Mouse (Mus musculus) left cerebral cortex, postnatal 14 days (tissue): ENCODE results near the gene Dhodh. TPM values are rescaled to one million over a fixed set of nuclear protein-coding genes. Genes with fewer than 3 reads are reported as not detected.

ENCODE experiments used
- DNase-seq, 2 experiments: peaks; one replicate each; pipeline ENCODE4 v3.0.0; 2021 to 2022; ENCODE audit warnings: low spot score in 2 of 2, mixed read lengths in 1 of 2
- intact Hi-C: fragments of 180-260 bp; cut with DNase I; formaldehyde crosslinking; loops from one replicate; pipeline ENCODE4 v1.15.1; 2025
- long read RNA-seq, 2 experiments: library from polyadenylated mRNA; stranded (forward); transcript quantifications; one replicate each; pipeline ENCODE4 v2.0.0; 2021
- total RNA-seq, 2 experiments: library from RNA; stranded (reverse); gene quantifications; 2 replicates each; pipeline ENCODE4 v1.2.3; 2021

Dhodh gene
- 10 to 100 TPM; 20.4 to 20.8 TPM for total RNA-seq
- long read RNA-seq, experiment 1, transcript Dhodh-201 (9 exons, 2,039 nt): major isoform, 22 of 34 reads
- long read RNA-seq, experiment 1, partial matches to known transcripts: 3 of 34 reads
- long read RNA-seq, experiment 1, other reads (novel, unspliced or antisense): 9 of 34 reads
- long read RNA-seq, experiment 2, transcript Dhodh-201 (9 exons, 2,039 nt): major isoform, 20 of 27 reads
- long read RNA-seq, experiment 2, partial matches to known transcripts: 2 of 27 reads
- long read RNA-seq, experiment 2, other reads (novel, unspliced or antisense): 5 of 27 reads

DNA sequence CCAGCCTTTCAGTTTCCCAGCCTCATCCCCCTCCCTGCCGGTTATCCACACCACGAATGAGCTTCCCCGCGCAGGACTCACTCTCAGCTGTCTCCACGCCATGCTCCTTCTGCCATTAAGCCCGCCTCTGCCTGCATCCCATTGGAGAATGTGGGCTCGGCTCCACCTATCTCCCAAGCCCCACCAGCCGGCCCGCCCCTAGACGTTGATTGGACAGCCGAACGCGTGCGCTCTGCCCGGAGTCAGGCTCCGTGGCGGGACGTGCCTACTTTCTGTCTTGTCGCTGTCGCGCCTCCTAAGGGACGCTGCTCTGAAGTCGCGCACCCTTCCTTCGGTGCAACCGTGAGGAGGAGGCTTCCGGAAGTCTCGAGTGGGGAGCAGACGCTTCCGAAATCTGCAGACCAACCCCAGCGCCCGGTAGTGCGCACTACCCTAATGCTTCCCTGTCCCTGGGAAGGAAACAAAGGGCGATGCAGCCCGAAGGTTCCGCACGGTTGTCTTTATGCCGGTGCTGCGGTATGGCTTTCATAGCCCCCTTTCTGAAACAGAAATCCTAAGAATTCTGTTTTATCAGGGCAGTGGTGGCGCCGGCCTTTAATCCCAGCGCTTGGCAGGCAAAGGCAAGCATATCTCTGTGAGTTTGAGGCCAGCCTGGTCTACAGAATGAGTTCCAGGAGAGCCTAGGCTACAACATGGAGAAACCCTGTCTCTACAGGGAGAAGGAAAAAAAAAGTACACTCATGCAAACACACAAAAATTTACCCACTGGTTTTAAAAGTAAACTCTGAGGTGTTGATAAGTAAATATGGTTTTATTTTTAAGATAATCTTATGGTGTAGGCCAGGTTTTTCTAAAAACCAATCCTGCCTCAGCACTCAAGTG lies at the start of gene Dhodh:
TSS of gene Dhodh (minus strand) at position 403 of the 882 bp plus-strand sequence.
- intact Hi-C loops: loop anchor here (1.0 kb wide), 1 partner anchor 43 kb away; the partner anchor contains the start of genes Dhx38 and Txnl4b

DNA sequence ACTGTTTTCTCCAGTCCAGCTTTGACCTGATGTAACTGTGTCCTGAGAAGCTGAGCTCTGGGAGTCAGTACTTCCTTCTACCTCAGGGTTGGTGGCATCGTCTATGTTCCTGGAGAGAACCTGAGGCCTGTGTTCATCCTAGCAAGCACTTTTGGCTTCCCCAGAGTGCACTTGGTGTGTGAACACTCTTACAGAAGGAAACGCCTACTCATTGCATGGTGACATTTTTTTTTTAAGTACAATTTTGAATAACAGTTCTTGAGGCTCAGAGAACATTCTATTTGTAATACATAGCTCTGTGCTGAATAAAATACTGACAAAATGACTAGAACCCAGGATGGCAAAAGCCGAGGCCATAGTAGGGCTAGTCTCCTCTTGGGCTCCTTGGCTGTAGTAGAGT lies 48.4 kb upstream of the Dhodh start:
- intact Hi-C loops: no loop called here
- peak in 1 of 2 experiments; percentile 66 for DNase-seq

More for the DNA sequence above, at the start of gene Dhodh:
- peak; percentile 97 to 99 for DNase-seq

DNA sequence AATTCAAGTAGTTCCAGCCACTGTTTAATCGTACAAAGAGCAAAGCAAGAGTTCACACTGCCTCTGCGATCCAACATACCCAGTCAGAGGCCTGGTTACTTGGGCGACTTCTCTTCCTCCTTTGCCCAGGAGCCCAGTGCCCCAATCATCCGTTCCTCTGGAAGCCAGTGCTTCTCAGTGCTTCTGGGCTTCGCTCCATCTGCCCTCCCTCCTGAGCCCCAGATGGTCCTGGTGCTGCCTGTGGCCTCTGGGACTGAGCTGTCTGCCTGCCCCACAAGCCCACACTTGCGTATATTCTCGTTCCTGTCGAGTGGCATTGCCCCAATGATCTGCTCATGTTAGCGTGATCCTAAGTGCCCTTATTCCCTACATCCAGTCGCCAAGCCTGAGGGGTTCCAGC lies 42.3 kb upstream of the Dhodh start:
- intact Hi-C loops: no loop called here
- DNase-seq: no peak

- DNase-seq: no peak
- intact Hi-C loops: no loop called here
Measured at GRCm38 (mm10) chr8:109648469-109648868, 40.0 kb upstream of the Dhodh start.

- peak; percentile 15 to 28 for DNase-seq
- intact Hi-C loops: no loop called here
Measured at GRCm38 (mm10) chr8:109647331-109647730, 38.9 kb upstream of the Dhodh start.

DNA sequence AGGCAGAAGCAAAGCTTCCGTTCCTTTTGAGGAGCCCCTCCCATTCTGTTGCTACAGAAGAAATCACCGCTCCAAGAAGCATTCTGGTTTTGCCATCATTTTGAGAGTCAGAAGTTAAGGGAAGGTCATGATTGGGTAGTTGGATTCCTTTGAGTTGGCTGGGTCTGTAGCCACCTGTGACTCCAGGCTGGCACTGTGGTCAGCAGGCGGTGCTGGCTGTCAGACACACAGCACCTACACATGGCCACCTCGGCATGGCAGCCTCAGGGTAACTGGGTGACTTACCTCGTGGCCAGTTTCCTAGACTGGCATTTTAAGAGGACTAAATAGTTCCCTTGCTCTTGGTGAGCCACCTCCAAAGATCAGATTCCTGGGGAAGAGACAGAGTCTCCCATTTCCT lies 32.8 kb upstream of the Dhodh start:
- DNase-seq: no peak
- intact Hi-C loops: no loop called here

DNA sequence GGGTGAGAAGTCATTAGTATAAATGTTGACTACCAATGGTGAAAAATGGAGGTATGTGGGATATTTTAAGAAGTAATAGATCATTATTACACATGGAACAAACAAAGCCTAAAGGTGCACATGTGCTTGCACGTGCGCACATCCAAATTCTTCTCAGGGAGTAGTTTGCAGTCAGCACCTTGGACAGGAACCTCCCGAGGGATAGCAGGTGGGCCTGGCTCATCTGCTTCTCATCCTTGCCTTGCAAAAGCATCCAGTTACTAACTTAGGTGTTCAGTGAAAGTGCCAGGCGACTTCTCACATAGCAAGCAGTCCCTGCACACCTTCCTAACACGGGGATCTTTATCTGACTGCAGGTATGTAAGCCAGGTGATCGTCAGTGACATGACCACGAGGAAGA lies 31.9 kb upstream of the Dhodh start:
- no peak for DNase-seq
- intact Hi-C loops: no loop called here

GRCm38 (mm10) chr8:109638851-109639250 lies 30.4 kb upstream of the Dhodh start:
- intact Hi-C loops: no loop called here
- DNase-seq: no peak

GRCm38 (mm10) chr8:109635146-109635545 lies 26.7 kb upstream of the Dhodh start:
- DNase-seq: no peak
- intact Hi-C loops: no loop called here

GRCm38 (mm10) chr8:109632498-109632897 lies 24.0 kb upstream of the Dhodh start:
- no peak for DNase-seq
- intact Hi-C loops: no loop called here

DNA sequence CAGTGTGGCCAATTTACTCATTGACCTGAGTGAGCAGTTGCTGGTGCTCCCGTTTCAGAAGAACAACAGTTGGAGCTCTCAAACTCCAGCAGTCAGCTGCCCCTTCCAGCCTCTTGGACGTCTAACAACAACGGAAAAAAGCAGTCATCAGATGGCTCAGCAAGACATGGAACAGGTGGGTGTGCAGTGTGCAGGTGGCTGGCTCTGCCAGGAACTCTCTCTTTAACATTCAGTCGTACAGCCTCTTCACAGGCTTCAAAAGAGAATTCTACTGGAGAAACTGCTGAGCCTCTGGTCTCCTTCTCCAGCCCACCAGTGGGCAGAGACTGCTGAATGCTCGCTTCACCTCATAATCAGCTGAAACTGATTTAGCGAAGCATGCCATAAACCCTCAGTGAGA lies 20.2 kb upstream of the Dhodh start:
- peak in 1 of 2 experiments; percentile 36 for DNase-seq
- intact Hi-C loops: no loop called here

DNA sequence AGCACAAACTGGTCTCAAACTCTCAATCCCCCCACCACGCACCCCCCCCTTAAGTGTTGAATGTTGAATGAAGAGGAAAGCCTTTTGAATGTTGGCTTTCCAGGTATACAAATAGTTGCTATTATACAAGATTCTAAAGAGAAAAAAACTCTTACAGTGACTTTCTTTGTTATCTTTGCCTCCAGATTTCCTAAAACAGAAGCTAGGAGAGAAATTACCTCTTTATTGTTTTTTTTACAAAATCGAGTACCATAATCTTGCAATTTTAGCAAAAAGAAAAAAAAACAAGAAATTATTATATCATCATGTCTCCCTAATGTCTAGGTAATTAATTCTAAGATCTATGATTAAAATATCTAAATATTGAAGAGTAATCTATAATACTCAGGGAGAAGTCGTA lies 7.1 kb upstream of the Dhodh start:
- intact Hi-C loops: no loop called here
- DNase-seq: no peak

DNA sequence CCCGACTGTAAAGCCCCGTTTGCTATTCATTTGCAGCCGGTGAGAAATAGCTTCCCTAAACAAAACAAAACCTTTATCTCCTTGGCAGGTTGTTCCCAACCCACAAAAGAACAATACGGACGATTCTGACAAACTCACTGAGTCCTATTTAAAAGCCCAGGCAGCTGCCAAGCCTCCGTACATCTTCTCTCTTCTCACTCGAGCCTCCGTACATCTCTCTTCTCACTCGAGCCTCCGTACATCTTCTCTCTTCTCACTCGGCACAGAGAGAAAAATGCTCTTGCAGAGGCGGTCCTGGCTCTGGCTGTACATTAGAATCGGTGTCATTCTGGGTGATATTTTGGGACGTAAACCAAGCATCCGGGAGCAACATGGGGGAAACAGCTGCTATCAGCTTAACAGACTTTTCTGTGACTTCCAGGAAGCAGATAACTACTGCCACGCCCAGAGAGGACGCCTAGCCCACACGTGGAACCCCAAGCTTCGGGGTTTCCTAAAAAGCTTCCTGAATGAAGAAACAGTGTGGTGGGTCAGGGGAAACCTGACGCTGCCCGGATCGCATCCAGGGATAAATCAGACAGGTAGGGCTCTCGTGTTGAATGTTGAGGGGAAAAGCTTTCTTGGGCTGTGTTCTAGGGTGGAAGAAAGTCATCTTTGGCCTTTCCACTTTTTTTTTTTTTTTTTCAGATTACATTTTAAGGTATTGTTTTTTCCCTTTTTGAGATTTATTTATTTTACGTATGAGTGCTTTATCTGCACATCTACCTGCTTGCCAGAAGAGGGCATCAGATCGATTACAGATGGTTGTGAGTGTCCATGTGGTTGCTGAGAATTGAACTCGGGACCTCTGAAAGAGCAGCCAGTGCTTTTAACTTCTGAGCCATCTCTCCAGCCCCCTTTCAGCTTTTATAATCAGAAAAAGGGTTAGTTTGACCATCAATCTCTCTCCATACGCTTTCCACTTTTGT lies 6.1 kb upstream of the Dhodh start, which contains the start of gene Pkd1l3:
TSS of gene Pkd1l3 (plus strand) at position 275 of the 968 bp plus-strand sequence.
- peak in 1 of 2 experiments; percentile 34 for DNase-seq
- intact Hi-C loops: no loop called here

DNA sequence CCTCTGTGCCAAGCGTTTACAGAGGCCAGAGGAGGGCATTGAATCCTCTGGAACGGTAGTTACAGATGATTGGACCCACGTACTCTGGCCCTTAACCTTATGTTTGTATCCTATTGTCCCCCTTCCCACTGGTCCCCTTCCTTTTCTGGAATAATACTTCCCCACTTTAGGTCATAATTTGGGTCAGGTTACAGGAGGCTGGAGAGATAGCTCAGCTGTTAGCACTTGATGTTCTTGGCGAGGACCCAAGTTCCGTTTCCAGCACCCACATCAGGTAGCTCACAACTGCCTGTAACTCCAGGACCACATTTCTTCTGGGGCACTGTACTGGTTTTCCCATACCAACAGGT lies 655 bp upstream of the Dhodh start:
- intact Hi-C loops: no loop called here
- DNase-seq: no peak

- intact Hi-C loops: loop anchor here (1.0 kb wide), 1 partner anchor 42 kb away; the partner anchor contains the start of genes Dhx38 and Txnl4b
- DNase-seq: peak in 1 of 2 experiments; percentile 17
Measured at GRCm38 (mm10) chr8:109607650-109608049, 823 bp downstream of the Dhodh start.

- intact Hi-C loops: no loop called here
- peak in 1 of 2 experiments; percentile 39 for DNase-seq
Measured at GRCm38 (mm10) chr8:109606725-109607124, 1.7 kb downstream of the Dhodh start.

- DNase-seq: peak; percentile 19 to 34
Measured at GRCm38 (mm10) chr8:109595854-109596253, 12.6 kb downstream of the Dhodh start.

DNA sequence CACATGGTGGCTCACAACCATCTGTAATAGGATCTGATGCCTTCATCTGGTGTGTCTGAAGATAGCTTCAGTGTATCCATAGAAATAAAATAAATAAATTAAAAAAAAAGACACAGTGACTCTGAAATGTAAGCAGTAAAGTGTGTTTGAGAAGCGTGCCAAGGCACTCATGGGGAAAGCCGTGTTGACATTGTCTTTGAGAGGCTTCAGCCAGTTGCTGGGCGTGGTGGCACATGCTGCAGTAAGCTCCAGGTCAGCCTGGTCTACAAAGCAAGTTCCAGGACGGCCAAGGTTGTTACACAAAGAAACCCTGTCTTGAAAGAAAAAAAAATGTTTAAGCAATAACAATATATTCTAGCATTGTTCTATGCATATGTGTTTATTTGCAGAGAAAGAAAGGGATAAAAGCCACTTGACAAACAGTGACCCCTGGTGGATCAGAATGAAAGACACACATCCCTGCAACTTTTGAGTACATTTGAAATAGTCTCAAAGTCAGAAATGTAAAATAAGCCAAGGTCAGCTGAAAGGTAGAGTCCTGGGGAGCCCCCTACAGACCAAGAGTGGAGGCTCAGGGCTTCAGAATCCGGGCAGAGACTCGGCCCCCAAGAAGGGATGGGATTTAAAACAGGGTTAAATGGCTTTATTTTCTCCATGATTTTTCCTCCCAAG lies 15.2 kb downstream of the Dhodh start:
- peak in 1 of 2 experiments; percentile 28 for DNase-seq
- intact Hi-C loops: no loop called here

More at GRCm38 (mm10) chr8:109595854-109596253, 12.6 kb downstream of the Dhodh start:
- intact Hi-C loops: no loop called here

GRCm38 (mm10) chr8:109592164-109592563 lies 16.3 kb downstream of the Dhodh start:
- intact Hi-C loops: no loop called here
- no peak for DNase-seq
